Mouse (Mus musculus) embryo, embryonic 11 days (tissue): ENCODE measurements around the gene Cldn20.

Experiments used
- DNase-seq: peaks from one replicate; pipeline ENCODE4 v3.0.0-alpha.2; 2015

Gene Cldn20

DNA sequence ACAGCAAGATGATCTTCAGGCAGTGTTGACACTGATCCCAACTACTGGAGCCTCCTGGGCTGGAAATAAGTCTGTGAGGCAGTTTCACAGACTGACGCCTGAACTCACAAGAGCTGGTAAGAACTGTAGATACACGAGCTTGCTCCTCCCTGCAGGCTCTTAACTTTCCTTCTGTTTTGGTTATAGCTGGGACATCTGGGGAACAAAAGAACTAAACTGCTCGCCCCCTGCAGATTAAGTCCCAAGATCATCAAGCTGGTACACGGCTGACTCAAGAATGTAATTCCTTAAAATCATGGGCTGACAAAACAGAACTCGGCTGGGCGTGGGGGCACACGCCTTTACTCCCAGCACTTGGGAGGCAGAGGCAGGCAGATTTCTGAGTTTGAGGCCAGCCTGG lies 1.8 kb upstream of the Cldn20 start:
- no peak for DNase-seq

DNA sequence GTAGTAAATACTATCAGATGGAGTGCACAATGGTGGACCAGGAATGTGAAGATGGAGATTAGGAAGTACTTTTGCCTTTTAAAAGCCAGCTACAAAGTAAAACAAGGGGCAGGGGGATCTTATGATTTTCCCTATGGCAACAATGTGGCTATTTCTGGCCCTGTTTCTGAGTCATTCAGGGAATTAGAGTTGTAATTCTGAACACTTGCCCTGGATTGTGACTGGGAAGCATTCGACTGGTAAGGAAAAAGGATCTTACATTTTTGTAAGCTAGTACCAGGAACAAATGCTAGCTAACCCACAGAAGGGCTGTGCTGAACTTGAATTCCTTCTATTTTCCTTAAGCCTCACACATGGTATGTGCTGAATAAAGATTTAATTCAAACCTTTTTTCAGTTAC lies 713 bp upstream of the Cldn20 start:
- DNase-seq, result no peak

DNA sequence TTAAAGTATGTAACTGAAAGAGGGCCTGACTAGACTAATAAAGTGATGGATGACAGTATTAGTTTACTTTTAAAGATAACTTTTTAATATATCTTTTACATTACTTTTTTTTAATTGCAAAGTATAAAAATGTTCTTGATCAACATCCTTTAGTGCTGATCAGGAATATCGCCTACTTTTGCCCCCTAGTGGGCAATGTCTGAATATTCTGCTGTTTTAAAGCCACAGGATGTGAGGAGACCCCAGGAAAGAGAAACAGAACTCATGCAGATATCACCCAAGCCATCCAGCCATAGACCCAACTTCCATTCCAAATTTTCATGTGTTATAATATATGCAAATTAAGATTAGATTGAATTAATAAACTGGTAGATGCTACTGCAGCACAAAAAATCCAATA lies 1.1 kb downstream of the Cldn20 start:
- peak; percentile 58 for DNase-seq

DNA sequence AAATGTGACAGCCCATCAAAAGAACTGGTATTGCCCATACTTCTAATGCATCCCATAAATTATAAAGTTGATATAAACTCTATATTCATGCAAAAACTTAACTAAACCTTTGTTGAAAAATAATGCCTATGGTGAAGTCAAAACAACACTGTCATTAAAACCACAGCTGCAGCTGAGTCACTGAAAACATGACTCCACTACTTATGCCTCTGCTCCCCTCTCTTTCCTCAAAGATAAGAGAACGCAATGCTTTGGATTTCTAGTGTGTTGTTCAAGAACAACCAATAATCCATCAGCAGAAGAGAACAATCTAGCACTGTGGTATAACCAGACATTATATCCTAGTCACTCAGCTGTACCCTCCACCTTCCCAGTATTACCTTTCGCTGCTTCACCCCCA lies 8.0 kb downstream of the Cldn20 start:
- no peak for DNase-seq

DNA sequence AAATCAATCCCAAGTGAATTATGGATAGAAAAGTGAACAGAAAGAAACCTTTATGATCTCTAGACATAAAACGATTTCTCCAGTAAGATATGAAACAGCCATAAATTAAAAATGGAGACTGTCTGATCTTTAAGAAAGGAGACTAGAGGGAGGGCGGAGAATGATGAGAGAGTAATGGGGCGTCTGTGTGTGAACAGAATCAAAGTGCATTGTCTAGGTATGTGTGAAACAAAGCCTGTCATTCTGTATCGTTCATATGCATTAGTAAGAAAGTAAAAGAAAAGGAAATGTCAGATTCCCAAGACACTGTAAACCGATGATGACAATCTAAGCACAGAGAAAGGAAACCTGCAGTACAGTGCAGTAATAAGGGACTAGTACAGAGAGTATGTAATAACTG lies 8.7 kb downstream of the Cldn20 start:
- no peak for DNase-seq

DNA sequence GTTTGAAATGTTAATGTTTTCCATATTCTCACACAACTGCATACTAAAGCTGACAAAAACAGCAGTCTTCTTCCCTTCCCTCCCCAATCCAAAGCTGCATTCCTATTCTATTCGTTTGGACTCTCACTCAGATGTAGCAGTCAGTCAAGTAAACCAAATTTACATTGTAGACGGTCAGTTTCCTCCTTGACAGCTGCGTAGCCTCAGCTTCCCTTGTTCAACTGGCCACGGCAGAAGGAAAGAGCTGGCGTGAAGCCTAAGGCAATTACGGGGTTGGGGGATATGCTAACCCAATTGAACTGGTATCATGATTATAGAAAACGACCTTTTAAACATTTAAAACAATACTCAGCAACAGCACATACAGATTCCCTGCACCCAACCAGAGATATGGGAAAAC lies 15.4 kb downstream of the Cldn20 start:
- DNase-seq, result no peak

DNA sequence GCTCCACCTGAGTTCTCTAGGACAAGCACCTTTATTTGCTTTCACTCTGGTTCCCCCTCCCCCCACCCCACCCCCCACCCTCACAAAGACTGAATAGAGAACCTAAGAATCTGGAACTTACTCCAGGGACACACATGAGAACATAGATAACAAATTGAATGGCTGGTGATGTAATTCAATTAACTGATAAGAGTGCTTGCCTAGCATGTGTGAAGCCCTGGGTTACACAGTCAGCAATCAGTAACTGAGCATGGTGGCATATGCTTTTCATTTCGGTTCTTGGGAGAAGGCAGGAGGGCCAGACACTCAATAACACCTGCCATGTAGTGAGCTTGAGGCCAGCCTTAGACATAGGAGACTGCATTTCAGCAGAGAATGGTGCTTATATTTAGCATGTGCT lies 23.9 kb downstream of the Cldn20 start:
- DNase-seq, result peak; percentile 7

DNA sequence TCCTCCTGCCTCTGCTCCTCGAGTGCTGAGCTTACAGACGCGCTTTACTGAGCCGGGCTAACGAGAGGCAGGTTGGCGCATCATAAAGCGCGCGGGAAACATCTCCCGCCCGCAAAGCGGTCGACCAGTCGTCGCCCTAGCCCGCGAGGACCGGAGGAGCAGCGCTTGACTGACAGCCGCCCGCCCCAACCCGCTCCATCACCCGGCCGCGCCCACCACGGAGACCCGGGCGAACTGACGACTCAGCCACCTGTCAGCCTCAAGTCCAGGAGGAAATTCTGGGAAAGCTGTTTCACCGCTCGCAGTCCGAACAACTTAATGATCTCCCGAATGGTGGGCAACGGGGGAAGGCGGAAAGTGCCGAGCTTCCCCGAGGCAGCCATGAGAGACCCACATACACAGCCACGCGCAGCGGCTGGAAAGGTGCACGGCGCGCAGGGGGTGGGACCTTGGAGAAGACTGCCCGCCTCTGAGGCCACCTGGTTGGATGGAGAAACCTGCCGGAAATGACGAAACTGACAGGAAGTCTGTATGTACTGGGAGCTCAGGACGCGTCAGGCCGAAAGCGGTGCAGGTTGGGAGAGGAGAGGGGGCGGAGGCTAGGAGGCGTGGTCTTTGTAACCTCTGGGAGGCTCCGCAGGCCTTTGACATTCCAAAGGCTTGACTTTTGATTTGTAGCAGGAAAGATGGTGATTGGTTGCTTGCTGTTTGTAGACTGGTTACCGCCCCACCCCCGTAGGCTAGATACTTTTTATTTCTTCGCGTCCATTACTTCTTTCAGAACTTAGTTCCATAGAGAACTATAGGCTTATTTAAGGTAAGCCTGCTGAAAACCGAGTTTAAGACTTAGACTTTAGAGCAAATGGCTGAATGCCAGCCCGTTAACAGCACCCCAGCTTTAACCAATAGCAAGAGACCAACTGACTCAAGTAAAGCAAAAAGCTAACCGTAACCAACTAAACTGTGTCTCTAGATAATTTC lies 25.3 kb downstream of the Cldn20 start, which contains the start of gene Tfb1m:
Tfb1m (minus strand) TSS at position 451 of the 981 bp plus-strand sequence.
- peak; percentile 99 for DNase-seq

DNA sequence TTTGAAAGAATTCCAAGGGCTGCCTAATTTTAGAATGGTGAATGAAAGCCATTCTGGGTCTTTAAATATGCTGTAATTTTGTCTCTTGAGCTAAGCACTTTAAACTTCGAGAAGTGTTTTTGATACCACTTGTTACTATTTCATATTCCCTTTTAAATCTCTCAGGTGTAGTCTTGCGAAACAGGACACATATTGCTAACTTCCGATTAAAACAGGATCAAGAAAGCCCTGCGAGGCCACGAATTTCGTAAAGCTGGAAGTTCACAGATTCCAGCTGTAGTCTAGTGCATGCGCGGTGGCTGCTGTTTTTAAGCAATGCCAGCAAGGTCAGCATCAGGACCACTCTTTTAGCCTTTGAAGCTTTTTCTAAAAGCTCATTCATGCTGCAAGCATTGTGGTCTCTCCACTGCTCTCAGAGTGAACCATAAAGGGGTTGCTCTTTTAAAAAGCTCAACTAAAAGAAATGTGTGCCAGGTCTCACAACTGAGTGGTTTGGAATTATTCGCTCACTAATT lies 26.1 kb downstream of the Cldn20 start:
- DNase-seq, result peak; percentile 34

GRCm38 (mm10) chr17:3560534-3560933 lies 28.2 kb downstream of the Cldn20 start:
- peak; percentile 9 for DNase-seq

DNA sequence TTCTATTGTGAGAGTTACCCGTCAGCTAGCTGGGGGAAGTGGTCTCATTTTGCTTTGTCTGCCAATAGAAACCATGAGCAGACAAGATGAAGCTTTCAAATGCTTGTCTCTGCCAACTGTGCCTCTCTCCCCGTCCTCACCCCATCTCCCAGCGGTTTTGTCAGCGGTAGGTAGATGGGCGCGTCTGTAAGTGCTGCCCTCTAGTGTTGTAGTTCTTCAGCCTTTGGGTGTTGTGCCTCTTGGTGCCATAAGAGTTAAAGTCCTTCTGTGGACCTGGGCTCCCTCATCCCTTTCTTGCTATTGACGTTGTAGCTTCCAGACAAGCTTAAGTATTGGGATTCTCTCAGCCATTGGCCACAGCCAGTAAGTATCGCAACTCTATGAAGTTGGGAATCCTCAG lies 30.1 kb downstream of the Cldn20 start:
- DNase-seq, result no peak

- peak; percentile 85 for DNase-seq
Measured at GRCm38 (mm10) chr17:3570876-3571275, 38.5 kb downstream of the Cldn20 start.
